Mouse (Mus musculus): ENCODE results near the gene Edem2. TPM values are rescaled to one million over a fixed set of nuclear protein-coding genes. Genes with fewer than 3 reads are reported as not detected.
A peak's percentile ranks its signal among the peaks of the same experiment; 100 is the strongest.

Gene Edem2
- polyA plus RNA-seq, 1 experiment, result 19.0 TPM

- H3K27me3 ChIP-seq (ENCODE audit: control insufficient read depth, insufficient read depth, insufficient read length), result peaks cover 9% of the 10 kb centered on the region
- no peaks in the 10 kb centered on the region for H3K79me2 ChIP-seq (ENCODE audit: control insufficient read depth, insufficient read depth)
- no peak overlapping the region for H3ac ChIP-seq (ENCODE audit: control insufficient read depth, insufficient read length, low read depth)
- no peak overlapping the region for H3K4me3 ChIP-seq (ENCODE audit: insufficient read depth, poor library complexity, severe bottlenecking)
- H3K79me3 ChIP-seq (ENCODE audit: low read depth), result no peaks in the 10 kb centered on the region
- no peak for TF ChIP-seq MYOD1 (IDR thresholded peaks at IDR 0.05; ENCODE audit: control insufficient read depth, insufficient read length, low read depth)
- TF ChIP-seq MAX (IDR thresholded peaks at IDR 0.05), result no peak
- no peak for TF ChIP-seq CTCF (IDR thresholded peaks at IDR 0.05; ENCODE audit: control insufficient read depth, insufficient read depth, insufficient read length)
- no peak for TF ChIP-seq USF1 (IDR thresholded peaks at IDR 0.05; ENCODE audit: low read depth)
- no peak for TF ChIP-seq FOSL1 (IDR thresholded peaks at IDR 0.05; ENCODE audit: insufficient read depth, low read length, poor library complexity, severe bottlenecking)
- TF ChIP-seq CEBPB (IDR thresholded peaks at IDR 0.05; ENCODE audit: low read depth), result no peak
- no peak for TF ChIP-seq MYOG (IDR thresholded peaks at IDR 0.05; ENCODE audit: control insufficient read depth, extremely low read depth, insufficient read length)
- H3K36me3 ChIP-seq (ENCODE audit: control insufficient read depth, insufficient read depth), result no peaks in the 10 kb centered on the region
Observed at GRCm38 (mm10) chr2:155756855-155757566, 27.7 kb upstream of the Edem2 start.

- Histone ChIP-seq H3K27me3 (ENCODE audit: control insufficient read depth, insufficient read depth, insufficient read length) (peaks cover 6% of the 10 kb centered on the region), H3K4me3 (ENCODE audit: insufficient read depth, poor library complexity, severe bottlenecking) (no peak overlapping the region), H3K79me3 (ENCODE audit: low read depth) (no peaks in the 10 kb centered on the region), H3K79me2 (ENCODE audit: control insufficient read depth, insufficient read depth) (no peaks in the 10 kb centered on the region), H3K36me3 (ENCODE audit: control insufficient read depth, insufficient read depth) (no peaks in the 10 kb centered on the region), H3ac (ENCODE audit: control insufficient read depth, insufficient read length, low read depth) (no peak overlapping the region)
- no peak for TF ChIP-seq FOSL1 (IDR thresholded peaks at IDR 0.05; ENCODE audit: insufficient read depth, low read length, poor library complexity, severe bottlenecking)
- no peak for TF ChIP-seq MYOD1 (IDR thresholded peaks at IDR 0.05; ENCODE audit: control insufficient read depth, insufficient read length, low read depth)
- no peak for TF ChIP-seq CTCF (IDR thresholded peaks at IDR 0.05; ENCODE audit: control insufficient read depth, insufficient read depth, insufficient read length)
- TF ChIP-seq USF1 (IDR thresholded peaks at IDR 0.05; ENCODE audit: low read depth), result no peak
- no peak for TF ChIP-seq CEBPB (IDR thresholded peaks at IDR 0.05; ENCODE audit: low read depth)
- no peak for TF ChIP-seq MAX (IDR thresholded peaks at IDR 0.05)
- TF ChIP-seq MYOG (IDR thresholded peaks at IDR 0.05; ENCODE audit: control insufficient read depth, extremely low read depth, insufficient read length), result no peak
Observed at GRCm38 (mm10) chr2:155755746-155756145, 26.5 kb upstream of the Edem2 start.

- Histone ChIP-seq H3K27me3 (ENCODE audit: control insufficient read depth, insufficient read depth, insufficient read length) (peaks cover 5% of the 10 kb centered on the region), H3ac (ENCODE audit: control insufficient read depth, insufficient read length, low read depth) (peak within 1 kb of the TSS; percentile 31), H3K79me3 (ENCODE audit: low read depth) (no peaks in the 10 kb centered on the region), H3K36me3 (ENCODE audit: control insufficient read depth, insufficient read depth) (no peaks in the 10 kb centered on the region), H3K79me2 (ENCODE audit: control insufficient read depth, insufficient read depth) (no peaks in the 10 kb centered on the region), H3K4me3 (ENCODE audit: insufficient read depth, poor library complexity, severe bottlenecking) (peak within 1 kb of the TSS; percentile 23)
- no peak for TF ChIP-seq CTCF (IDR thresholded peaks at IDR 0.05; ENCODE audit: control insufficient read depth, insufficient read depth, insufficient read length)
- no peak for TF ChIP-seq FOSL1 (IDR thresholded peaks at IDR 0.05; ENCODE audit: insufficient read depth, low read length, poor library complexity, severe bottlenecking)
- TF ChIP-seq MYOG (IDR thresholded peaks at IDR 0.05; ENCODE audit: control insufficient read depth, extremely low read depth, insufficient read length), result no peak
- TF ChIP-seq CEBPB (IDR thresholded peaks at IDR 0.05; ENCODE audit: low read depth), result no peak
- peak; percentile 67 for TF ChIP-seq MAX (IDR thresholded peaks at IDR 0.05)
Observed at GRCm38 (mm10) chr2:155751014-155751786, 21.9 kb upstream of the Edem2 start, which contains the start of gene Procr. Gene Procr (plus strand): TSS chr2:155751117.

GRCm38 (mm10) chr2:155749394-155749793 is 20.1 kb upstream of the Edem2 start:
- peaks cover 3% of the 10 kb centered on the region for H3K27me3 ChIP-seq (ENCODE audit: control insufficient read depth, insufficient read depth, insufficient read length)
- no peaks in the 10 kb centered on the region for H3K36me3 ChIP-seq (ENCODE audit: control insufficient read depth, insufficient read depth)
- no peaks in the 10 kb centered on the region for H3K79me3 ChIP-seq (ENCODE audit: low read depth)
- H3ac ChIP-seq (ENCODE audit: control insufficient read depth, insufficient read length, low read depth), result no peak overlapping the region
- TF ChIP-seq MYOD1 (IDR thresholded peaks at IDR 0.05; ENCODE audit: control insufficient read depth, insufficient read length, low read depth), result no peak
- no peak for TF ChIP-seq CEBPB (IDR thresholded peaks at IDR 0.05; ENCODE audit: low read depth)
- TF ChIP-seq MYOG (IDR thresholded peaks at IDR 0.05; ENCODE audit: control insufficient read depth, extremely low read depth, insufficient read length), result no peak
- no peak for TF ChIP-seq USF1 (IDR thresholded peaks at IDR 0.05; ENCODE audit: low read depth)
- no peak for TF ChIP-seq MAX (IDR thresholded peaks at IDR 0.05)
- TF ChIP-seq FOSL1 (IDR thresholded peaks at IDR 0.05; ENCODE audit: insufficient read depth, low read length, poor library complexity, severe bottlenecking), result no peak
- no peak for TF ChIP-seq CTCF (IDR thresholded peaks at IDR 0.05; ENCODE audit: control insufficient read depth, insufficient read depth, insufficient read length)
- H3K79me2 ChIP-seq (ENCODE audit: control insufficient read depth, insufficient read depth), result no peaks in the 10 kb centered on the region
- no peak overlapping the region for H3K4me3 ChIP-seq (ENCODE audit: insufficient read depth, poor library complexity, severe bottlenecking)

GRCm38 (mm10) chr2:155745487-155745886 is 16.2 kb upstream of the Edem2 start:
- Histone ChIP-seq H3K36me3 (ENCODE audit: control insufficient read depth, insufficient read depth) (no peaks in the 10 kb centered on the region), H3ac (ENCODE audit: control insufficient read depth, insufficient read length, low read depth) (no peak overlapping the region)
- TF ChIP-seq FOSL1 (IDR thresholded peaks at IDR 0.05; ENCODE audit: insufficient read depth, low read length, poor library complexity, severe bottlenecking) (no peak), MYOG (IDR thresholded peaks at IDR 0.05; ENCODE audit: control insufficient read depth, extremely low read depth, insufficient read length) (no peak)

More at GRCm38 (mm10) chr2:155745487-155745886, 16.2 kb upstream of the Edem2 start:
- Histone ChIP-seq H3K79me2 (ENCODE audit: control insufficient read depth, insufficient read depth) (no peaks in the 10 kb centered on the region), H3K79me3 (ENCODE audit: low read depth) (no peaks in the 10 kb centered on the region), H3K27me3 (ENCODE audit: control insufficient read depth, insufficient read depth, insufficient read length) (no peaks in the 10 kb centered on the region), H3K4me3 (ENCODE audit: insufficient read depth, poor library complexity, severe bottlenecking) (no peak overlapping the region)

Data from C2C12 (cell line).